Mouse (Mus musculus): ENCODE results near the gene Appl1.
"Not testable (repeated sequence)": the region's sequence is repeated elsewhere in the genome, so short reads cannot be mapped to it uniquely, and the experiment has no call there.

Gene Appl1

DNA sequence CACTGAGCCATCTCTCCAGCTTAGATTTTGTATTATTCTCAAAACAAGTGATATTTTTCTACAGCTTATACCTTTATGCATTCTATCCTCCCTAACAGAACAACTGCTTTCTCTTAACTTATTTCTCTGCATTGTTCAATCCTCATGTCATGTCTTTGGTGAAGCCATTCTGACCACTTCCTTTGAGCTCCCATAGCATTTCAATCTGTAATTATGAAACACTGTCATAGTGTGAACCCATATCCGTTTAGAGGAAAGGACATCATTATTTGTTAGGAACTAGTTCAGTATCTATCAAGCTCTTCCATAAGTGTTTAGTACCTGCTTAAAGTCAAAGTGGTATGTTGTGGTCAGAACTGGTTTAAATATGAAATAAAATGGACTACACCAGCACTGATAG lies 10.5 kb downstream of the Appl1 start:
- no peak for DNase-seq

DNA sequence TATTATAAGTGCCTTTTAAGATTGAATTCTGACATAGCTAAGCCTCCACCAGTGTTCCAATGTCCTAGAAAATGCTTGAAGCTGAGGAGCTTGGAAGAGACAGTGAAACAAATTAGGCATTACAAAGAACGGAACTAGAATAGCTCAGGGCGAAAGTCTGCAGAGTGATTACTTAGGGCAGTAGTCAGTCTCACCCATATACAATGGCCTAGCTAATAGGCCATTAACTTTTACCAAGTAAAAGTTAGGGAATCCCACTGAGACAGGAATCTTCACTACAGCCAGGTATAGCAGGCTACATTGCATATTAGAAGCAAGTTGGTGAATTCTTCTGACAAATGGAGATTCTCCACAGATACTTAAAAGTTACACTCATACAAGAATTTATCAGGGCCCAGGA lies 14.9 kb downstream of the Appl1 start:
- not testable (repeated sequence) for DNase-seq

DNA sequence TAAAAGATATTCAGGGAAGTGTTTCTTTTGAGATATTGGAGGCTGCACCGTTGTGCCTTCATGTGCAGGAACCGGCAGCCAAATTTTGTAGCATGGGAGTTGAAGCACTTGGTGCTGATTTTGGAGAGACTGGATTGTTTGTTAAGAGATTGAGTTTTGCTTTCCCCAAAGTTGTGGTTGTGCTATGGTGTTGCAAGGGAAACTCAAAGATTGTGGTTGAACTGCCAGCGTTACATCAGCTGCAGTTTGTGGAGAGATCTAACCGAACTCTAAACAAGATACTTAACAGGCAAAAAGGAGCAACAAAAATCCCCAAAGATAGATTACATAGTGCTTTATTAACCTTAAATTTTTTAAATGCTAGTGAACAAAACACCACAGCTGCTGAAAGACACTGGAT lies 35.5 kb downstream of the Appl1 start:
- DNase-seq: no peak

DNA sequence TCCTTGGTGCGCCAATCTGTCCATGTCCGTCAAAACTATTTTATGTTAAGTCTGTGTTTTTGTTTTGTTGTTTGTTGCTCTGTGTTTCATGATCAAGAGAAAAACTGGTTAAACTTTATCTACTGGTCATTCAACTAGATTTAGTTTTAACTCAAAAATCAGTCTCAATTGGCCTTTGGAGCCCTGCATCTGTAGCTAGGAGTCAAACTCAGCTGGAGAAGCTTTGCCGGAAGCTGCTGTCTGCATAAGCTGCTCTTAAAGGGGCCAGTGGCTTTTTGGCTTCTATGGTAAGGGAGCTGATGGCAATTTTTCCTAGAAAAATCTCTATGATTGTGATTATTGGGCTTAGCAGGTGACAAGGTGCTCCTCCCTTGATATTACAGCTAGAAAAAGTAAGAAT lies 36.1 kb downstream of the Appl1 start:
- no peak for DNase-seq

DNA sequence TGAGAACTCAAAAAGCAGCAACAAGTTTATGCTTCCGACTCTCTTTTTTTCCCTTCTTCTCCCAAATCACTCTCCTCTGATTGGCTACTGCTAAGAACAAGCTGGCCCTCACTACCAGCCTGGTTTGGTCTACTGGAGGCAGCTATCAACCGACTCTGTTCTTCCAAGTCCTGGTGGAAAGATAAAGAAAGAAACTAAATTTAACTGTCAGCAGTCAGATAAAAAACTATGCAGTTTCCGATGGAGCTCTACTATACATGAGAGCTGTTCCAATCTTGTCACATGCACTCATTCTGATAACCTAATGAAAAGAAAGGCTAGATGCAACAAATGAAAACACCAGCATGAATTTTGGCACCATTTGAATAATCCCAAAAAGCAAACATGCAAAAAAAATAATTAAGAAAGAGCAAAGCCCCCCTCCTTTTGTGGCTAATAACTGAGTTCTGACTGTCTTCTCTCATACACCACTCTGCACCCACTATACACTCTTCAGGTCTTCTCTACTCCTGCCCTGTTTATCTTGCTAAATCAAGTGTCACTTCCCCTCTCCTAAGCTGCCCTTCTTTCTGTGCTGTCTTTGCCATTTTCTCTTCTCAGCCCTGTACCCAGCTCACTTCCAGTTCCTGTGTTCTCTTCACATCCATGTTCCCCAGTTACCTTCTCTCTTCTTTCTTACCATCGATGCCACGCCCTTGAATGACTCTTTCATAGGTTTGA lies 47.2 kb downstream of the Appl1 start:
- no peak for DNase-seq

DNA sequence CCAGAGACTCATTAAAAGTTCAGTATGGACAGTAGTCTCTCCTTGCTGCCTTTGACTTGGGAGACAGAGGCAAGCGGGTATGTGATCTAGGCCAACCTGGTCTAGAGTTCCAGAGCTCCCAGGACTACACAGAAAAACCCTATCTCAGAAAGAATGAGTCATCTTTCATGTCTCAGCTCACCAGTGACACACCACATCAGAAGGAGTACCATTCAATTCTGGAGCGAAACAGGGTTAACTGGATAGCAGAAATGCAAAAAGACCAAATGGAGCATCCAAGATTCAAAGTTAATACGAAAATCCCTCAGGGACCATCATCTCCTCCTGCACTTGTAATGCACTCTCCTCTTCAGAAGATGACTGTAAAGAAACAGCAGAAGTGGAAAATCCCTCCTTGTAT lies 51.7 kb downstream of the Appl1 start:
- DNase-seq: no peak

GRCm38 (mm10) chr14:26913681-26914268 lies 57.3 kb downstream of the Appl1 start:
- no peak for DNase-seq

DNA sequence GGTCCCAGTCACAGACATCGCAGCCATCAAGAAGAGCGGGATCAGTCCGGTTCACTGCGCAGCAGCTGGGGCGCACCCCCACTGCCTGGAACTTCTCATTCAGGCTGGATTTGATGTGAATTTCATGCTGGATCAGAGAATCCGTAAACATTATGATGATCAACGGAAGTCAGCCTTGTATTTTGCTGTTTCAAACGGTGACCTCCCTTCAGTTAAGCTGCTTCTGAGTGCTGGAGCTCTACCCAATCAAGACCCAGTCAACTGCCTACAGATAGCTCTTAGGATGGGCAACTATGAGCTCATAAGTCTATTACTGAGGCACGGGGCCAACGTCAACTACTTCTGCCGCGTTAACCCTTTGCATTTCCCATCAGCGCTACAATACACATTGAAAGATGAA lies 59.2 kb downstream of the Appl1 start:
- DNase-seq: no peak

DNA sequence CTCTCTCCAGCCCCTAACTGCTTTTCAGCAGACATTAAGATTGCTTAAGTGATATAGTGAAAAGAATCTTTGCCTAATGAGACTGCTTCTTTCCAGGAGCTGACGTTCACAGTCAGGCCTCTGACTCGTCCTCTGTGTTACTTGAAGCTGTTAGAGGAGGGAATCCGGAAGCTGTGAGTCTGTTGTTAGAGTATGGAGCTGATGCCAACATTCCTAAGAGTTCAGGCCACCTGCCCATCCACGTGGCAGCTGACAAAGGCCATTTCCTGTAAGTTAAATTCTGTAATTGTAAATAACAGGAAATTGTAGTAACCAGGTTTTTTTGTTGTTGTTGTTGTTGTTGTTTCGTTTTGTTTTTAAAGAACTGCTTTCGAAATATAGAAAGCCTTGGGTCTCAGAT lies 59.8 kb downstream of the Appl1 start:
- DNase-seq: no peak

DNA sequence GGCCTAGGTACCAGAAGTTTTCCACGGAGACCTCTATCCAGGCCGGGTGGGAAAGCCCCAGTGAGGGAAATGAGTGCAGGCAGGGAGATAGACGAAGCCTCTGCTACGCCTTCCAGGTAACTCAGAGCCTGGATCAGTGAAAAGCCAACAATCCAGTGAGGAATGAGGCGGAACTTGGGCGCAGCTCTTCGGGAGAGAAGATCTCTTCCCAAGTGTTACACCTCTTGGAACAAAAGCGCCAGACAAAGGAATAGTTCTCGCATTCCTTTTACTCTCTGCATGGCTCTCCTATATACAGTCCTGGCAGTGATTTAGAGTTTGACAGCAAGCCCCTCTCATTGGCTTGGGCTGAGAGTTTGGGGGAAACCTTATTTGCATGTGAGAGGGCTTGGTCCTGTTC lies 60.6 kb downstream of the Appl1 start:
- not testable (repeated sequence) for DNase-seq

DNA sequence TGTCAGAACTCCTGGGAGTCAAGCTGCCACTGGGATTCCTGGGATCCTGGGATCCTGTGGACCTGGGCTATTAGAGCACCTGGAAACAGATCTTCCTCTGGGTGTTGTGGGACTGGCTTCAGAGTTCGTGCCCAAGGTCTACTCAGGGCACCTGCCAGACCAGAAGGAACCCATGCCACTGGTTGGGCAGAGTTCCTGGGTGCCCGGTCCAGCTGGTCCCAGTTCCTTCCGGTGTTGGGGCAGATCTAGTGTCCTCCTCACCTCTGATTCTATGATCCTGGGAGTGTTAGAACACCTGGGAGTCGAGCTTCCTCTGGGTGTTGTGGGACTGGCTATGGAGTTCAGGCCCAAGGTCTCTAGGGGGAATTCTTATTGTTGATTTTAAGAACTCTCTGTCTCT lies 63.6 kb downstream of the Appl1 start:
- DNase-seq: no peak

GRCm38 (mm10) chr14:26900893-26901292 lies 70.1 kb downstream of the Appl1 start:
- no peak for DNase-seq

DNA sequence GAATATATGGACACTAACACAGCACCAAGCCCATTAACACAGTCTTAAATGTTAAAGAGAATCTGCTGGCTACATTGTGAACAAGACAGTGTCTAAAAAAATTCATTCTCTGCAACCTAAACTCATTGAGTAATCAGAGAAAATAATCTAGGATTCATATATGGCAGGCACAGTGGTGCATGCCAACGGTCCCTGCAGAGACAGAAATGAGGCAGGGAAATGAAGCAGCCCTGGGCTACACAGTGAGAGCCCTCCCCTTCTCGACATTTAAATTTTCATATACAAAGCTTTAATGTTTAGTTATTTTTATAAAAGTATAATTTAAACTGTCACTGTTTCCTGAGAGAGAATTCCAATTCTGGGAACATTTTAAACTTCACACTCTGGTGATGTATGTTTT lies 71.5 kb downstream of the Appl1 start:
- DNase-seq: no peak

DNA sequence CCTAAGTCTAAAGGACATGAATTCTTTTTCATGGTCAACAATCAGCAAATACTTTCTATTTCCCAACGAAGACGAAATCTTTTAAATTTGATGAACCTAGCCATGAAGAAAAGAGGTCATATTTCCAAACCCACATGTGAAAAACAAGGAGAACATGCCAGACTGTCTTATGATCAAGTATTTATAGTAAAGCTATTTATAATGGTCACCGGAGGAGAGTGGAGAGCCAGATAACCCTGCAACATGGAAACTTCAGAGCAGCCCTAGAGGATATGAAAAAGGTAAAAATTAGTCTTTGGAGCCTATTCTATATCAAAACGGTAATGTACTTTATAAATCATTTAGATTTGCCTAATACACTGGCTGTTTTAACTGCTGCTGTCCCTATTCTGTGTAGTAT lies 76.6 kb downstream of the Appl1 start, which contains the start of gene Asb14:
TSS of gene Asb14 (plus strand) at position 166 of the 400 bp plus-strand sequence.
- DNase-seq: no peak

DNA sequence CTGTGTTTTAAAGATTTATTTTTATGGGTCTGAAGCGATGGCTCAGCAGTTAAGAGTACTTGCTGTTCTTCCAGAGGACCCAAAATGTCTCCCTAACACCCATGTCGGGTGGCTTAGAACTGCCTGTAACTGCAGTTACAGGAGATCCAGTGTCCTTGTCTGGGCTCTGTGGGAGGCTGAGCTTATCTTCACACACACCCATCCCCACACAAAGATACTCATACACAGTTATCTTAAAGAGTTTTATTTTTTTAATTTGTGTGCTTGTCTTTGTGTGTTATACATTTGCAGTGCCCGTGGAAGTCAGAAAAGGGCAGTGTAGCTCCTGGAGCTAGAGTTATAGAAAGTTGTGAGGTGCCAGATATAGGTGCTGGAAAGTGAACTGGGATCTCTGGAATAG lies 80.3 kb downstream of the Appl1 start:
- DNase-seq: no peak

DNA sequence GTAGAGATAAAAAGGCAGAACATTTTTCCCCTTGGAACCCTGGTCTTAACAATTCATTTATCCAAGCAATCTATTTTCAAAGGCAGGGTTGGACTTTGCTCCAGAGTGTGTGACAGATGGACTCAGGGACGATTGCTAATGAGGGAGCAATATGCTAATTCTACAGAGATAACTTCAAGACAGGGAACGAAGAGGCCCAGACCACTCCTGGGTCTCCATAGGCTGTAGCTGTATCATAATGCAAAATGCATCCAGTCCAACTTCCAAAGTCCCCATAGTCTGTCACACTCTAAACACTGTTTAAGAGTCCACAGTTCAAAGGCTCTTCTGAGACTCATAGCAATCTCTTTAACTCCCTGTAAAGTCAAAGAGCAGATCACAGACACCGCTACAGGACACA lies 83.8 kb downstream of the Appl1 start:
- no peak for DNase-seq

DNA sequence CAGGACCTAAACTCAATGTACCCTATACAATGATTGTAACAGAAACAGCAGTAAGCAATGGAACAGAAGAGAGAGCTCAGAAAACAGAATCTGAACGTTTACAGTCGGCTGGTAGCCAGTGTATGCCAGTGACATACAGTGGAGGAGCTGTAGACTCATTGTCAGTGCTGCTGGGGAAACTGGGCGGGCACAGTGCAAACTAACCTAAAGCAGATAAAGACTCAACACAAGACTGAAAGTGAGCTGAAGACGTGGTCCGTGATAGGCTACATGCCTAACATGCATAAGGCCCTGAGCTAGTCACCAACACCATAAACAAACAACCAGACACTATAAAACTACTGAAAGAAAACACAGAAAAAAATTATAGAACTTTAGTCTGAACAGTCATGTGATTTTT lies 89.3 kb downstream of the Appl1 start:
- DNase-seq: no peak

DNA sequence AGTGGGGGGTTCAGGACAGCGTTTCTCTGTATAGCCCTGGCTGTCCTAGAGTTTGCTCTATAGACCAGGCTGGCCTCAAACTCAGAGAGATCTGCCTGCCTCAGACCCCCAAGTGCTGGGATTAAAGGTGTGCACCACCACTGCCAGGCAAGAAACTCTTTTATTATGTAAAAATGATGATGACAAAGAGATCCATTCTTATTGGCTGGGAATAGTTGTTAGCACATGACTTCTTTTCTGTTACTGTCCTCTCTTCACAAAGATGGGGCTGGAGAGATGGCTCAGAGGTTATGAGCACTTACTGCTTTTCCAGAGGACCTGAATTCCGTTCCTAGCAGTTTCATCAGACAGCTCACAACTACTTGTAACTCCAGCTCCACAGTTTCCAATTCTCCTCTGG lies 91.1 kb downstream of the Appl1 start:
- no peak for DNase-seq

GRCm38 (mm10) chr14:26878756-26879155 lies 92.3 kb downstream of the Appl1 start:
- DNase-seq: no peak
